Mouse (Mus musculus) stomach, postnatal 0 days (tissue): ENCODE results near the gene Eid1. TPM values are rescaled to one million over a fixed set of nuclear protein-coding genes. Genes with fewer than 3 reads are reported as not detected.

Experiments used
- ATAC-seq: fragments of 200-750 bp; cut with Nextera tagmentation; 2 replicates; pipeline ENCODE4 v1.8.0; 2017; ENCODE audit not compliant: low FRiP score, low TSS enrichment
- DNase-seq: peaks from one replicate; pipeline ENCODE4 v3.0.0-alpha.2; 2016; ENCODE audit warnings: low spot score
- H3K27ac ChIP-seq: fragments of 300-500 bp; sonication (generic); replicated peaks from 2 replicates; pipeline ENCODE4 v1.5.1; 2014; ENCODE audit warnings: mild to moderate bottlenecking, control low read depth
- H3K27me3 ChIP-seq: fragments of 300-500 bp; sonication (generic); 2 replicates; pipeline ENCODE4 v1.6.1; 2014; ENCODE audit warnings: low read length; ENCODE audit not compliant: control insufficient read depth, insufficient read depth
- H3K36me3 ChIP-seq: fragments of 300-500 bp; sonication (generic); 2 replicates; pipeline ENCODE4 v1.6.1; 2014; ENCODE audit warnings: low read length, mixed read lengths; ENCODE audit not compliant: control insufficient read depth, insufficient read depth
- H3K4me1 ChIP-seq: fragments of 300-500 bp; sonication (generic); replicated peaks from 2 replicates; pipeline ENCODE4 v1.6.1; 2014; ENCODE audit warnings: antibody characterized with exemption; ENCODE audit not compliant: control insufficient read depth, insufficient read depth
- H3K4me2 ChIP-seq: fragments of 300-500 bp; sonication (generic); replicated peaks from 2 replicates; pipeline ENCODE4 v1.6.1; 2014; ENCODE audit warnings: low read depth, mild to moderate bottlenecking, control low read depth, moderate library complexity
- H3K4me3 ChIP-seq: fragments of 300-500 bp; sonication (generic); 2 replicates; pipeline ENCODE4 v1.5.1; 2014; ENCODE audit warnings: low read depth, low read length, control low read depth
- H3K9ac ChIP-seq: fragments of 300-500 bp; sonication (generic); 2 replicates; pipeline ENCODE4 v1.6.1; 2014; ENCODE audit warnings: mild to moderate bottlenecking, low read length, control low read depth, mixed read lengths
- H3K9me3 ChIP-seq: fragments of 300-500 bp; sonication (generic); 2 replicates; pipeline ENCODE4 v1.6.1; 2016; ENCODE audit warnings: low read length; ENCODE audit not compliant: control insufficient read depth
- CTCF ChIP-seq: IDR thresholded peaks from 2 replicates; pipeline ENCODE4 v1.5.1; 2016; ENCODE audit warnings: antibody characterized with exemption, low read depth, mild to moderate bottlenecking, moderate library complexity
- EP300 ChIP-seq: optimal IDR thresholded peaks from 2 replicates; pipeline ENCODE3; 2016; ENCODE audit warnings: antibody characterized with exemption
- WGBS: fragments of 180-500 bp; shearing (Covaris S2); extraction: QIAGEN DNeasy Blood & Tissue Kit; methylation state at CpG from one replicate; pipeline ENCODE4 v1.1.7; 2014; 5-methylcytosine and 5-hydroxymethylcytosine counted together
- polyA plus RNA-seq: library from polyadenylated mRNA; unstranded; fragments of >200 nt; fragmentation: Nextera tagmentation; extraction: Ambion mirVana; gene quantifications from 2 replicates; pipeline ENCODE4 v1.2.1, GENCODE M21; 2015

Eid1 gene
- polyA plus RNA-seq, 1 experiment from 2014 or later = 97.9 TPM

DNA sequence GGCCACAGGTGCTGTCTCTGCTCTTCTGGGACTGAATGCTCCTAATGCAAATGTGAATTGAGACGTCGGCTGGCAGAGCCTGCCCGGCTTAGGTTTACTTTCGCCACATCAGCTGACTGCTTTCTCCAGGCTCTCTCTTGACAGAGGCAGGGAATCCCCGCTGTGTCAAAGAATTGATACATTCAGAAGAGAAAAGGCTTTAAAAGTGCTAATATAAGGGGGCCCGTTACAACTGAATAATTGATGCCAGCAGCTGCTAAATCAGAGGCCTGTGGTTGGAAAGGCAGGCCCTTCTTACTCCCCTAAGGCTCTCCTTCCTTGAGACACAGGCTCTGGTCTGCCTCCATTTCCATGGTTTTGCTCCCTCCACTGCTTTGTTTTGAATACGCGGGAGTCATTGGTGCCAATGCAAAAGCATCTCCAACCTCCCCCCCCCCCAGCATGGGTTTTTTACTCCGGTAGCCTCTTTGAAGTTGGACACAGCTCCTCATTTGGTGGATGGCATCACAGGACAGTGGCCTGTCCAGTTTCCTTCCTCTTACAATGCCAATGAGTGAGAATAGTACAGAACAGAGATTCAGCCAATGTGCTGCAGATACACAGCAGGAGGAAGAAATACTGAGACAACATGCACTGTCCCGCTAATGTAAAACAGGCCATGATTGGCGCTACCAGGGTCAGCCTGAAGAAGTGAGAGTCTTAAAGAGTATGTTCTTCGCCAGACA is 32.2 kb downstream of the Eid1 start:
- Histone ChIP-seq H3K27ac (no peak overlapping the region), H3K4me2 (no peak overlapping the region), H3K4me3 (no peak overlapping the region), H3K27me3 (no peaks in the 10 kb centered on the region), H3K9me3 (no peaks in the 10 kb centered on the region), H3K9ac (no peak overlapping the region), H3K4me1 (no peaks in the 10 kb centered on the region), H3K36me3 (no peaks in the 10 kb centered on the region)
- 70% methylated on average over 12 of the region's 12 CpGs for WGBS
- DNase-seq (no peak), ATAC-seq (no peak)
- TF ChIP-seq CTCF (no peak), EP300 (no peak)

GRCm38 (mm10) chr2:125706510-125706921 is 33.6 kb downstream of the Eid1 start:
- DNase-seq (no peak), ATAC-seq (no peak)
- no peaks in the 10 kb centered on the region for H3K27me3 ChIP-seq
- H3K36me3 ChIP-seq = no peaks in the 10 kb centered on the region
- TF ChIP-seq EP300 (no peak), CTCF (no peak)
- no peak overlapping the region for H3K27ac ChIP-seq
- no peaks in the 10 kb centered on the region for H3K9me3 ChIP-seq
- H3K4me3 ChIP-seq = no peak overlapping the region
- H3K4me2 ChIP-seq = no peak overlapping the region
- 56% methylated on average over 5 of the region's 5 CpGs for WGBS
- H3K9ac ChIP-seq = no peak overlapping the region
- H3K4me1 ChIP-seq = no peaks in the 10 kb centered on the region

DNA sequence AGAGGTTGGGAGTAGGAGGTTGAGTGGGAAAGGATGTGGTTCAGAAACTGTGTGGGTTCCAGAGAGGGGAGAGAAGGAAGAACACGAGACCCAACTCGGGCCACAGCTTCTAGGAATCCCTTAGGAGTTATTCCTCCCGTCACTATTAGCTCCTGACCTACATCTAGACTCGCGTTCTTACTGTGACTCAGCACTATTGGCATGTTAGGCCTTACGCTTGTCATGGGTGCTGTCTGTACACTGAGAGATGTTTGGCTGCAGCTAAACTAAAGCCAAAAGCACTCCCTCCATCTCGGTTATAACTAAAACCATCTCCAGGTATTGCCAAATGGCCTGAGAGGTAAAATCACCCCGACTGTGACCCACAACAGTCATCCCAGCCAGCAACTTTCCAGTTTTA is 43.7 kb downstream of the Eid1 start:
- no peak for DNase-seq
- H3K9ac ChIP-seq = no peak overlapping the region
- no peak for ATAC-seq
- no peak overlapping the region for H3K27ac ChIP-seq
- no peak for TF ChIP-seq EP300
- no peak for TF ChIP-seq CTCF
- H3K9me3 ChIP-seq = no peaks in the 10 kb centered on the region
- no peaks in the 10 kb centered on the region for H3K4me1 ChIP-seq
- no peaks in the 10 kb centered on the region for H3K27me3 ChIP-seq
- H3K4me3 ChIP-seq = no peak overlapping the region
- WGBS = 75% methylated on average over 8 of the region's 8 CpGs
- H3K4me2 ChIP-seq = no peak overlapping the region
- no peaks in the 10 kb centered on the region for H3K36me3 ChIP-seq

- DNase-seq (no peak), ATAC-seq (peak; percentile 18; the same call in 1 of the 2 replicates)
- 5% methylated on average over 18 of the region's 18 CpGs for WGBS
- no peak for TF ChIP-seq EP300
- TF ChIP-seq CTCF = no peak
- Histone ChIP-seq H3K9me3 (no peaks in the 10 kb centered on the region), H3K27me3 (no peaks in the 10 kb centered on the region), H3K4me2 (peak overlapping the region; percentile 86), H3K4me1 (peaks cover 3% of the 10 kb centered on the region; the same call in 1 of the 2 replicates), H3K27ac (no peak overlapping the region), H3K4me3 (peak overlapping the region; percentile 45), H3K36me3 (no peaks in the 10 kb centered on the region), H3K9ac (0 out of 2 replicates have a peak overlapping the region, but pooled peaks have one; percentile 4)
Observed at GRCm38 (mm10) chr2:125723086-125723407, 50.2 kb downstream of the Eid1 start.

DNA sequence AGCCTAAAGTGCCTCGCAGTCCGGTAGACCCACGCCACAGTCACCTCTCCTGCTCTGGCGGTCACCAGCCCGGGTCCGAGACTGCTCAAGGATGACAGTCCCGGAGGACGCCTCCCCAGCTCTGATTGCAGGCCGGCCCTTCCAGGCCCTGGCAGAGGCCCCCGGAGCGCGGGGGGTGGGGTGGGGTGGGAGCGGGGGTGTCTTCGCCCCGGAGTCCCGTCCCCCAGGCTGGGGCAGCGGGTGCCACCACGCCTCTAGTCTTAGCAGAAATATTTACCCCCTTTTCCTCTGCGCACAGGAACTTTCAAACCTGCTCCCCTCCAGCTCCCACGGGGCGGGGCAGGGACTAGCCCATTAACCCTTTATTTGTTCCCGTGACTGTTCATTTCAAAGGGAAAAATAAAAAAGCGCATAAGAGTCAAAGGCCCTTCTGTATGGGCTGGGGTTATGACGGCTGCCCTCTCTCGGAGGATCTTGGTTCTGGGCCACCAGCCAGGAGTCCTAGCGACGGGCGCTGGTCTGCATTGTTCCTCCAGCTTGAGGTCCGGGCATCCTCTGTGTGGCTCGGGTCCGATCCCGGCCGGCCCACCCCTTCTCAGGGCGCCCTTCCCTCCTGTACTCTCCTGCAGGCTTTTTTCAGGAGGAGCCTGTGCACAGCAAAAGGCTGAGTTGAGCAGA is 50.7 kb downstream of the Eid1 start:
- no peaks in the 10 kb centered on the region for H3K36me3 ChIP-seq
- peaks cover 3% of the 10 kb centered on the region; the same call in 1 of the 2 replicates for H3K4me1 ChIP-seq
- H3K27me3 ChIP-seq = no peaks in the 10 kb centered on the region
- peak overlapping the region; percentile 86 for H3K4me2 ChIP-seq
- peak overlapping the region; percentile 45 for H3K4me3 ChIP-seq
- H3K9ac ChIP-seq = 0 out of 2 replicates have a peak overlapping the region, but pooled peaks have one; percentile 4
- no peaks in the 10 kb centered on the region for H3K9me3 ChIP-seq
- TF ChIP-seq EP300 (no peak), CTCF (peak; percentile 42)
- DNase-seq = peak; percentile 62
- WGBS = under 1% methylated on average over 34 of the region's 34 CpGs
- H3K27ac ChIP-seq = no peak overlapping the region
- peak; percentile 78 for ATAC-seq

DNA sequence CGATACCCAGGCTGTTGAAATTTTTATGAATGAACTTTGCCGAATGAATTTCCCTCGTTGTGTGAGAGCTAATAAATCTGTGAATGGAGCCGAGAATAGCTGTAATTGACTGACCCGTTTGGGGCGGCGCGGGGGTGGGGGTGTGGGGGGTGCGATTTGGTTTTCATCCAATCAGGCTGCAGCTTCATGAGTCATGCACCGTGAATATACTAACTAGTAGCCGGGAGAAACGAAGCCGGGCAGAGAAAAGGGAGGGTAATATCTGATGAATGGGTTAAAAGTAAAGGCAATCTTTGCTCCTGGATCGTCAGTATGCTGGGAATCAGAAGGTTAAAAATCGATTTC is 51.2 kb downstream of the Eid1 start, which contains the start of gene Shc4:
Gene Shc4 (minus strand): TSS at position 63 of the 345 bp plus-strand sequence.
- ATAC-seq (peak; percentile 70), DNase-seq (peak; percentile 72)
- Histone ChIP-seq H3K4me2 (peak within 1 kb of the TSS; percentile 86), H3K4me1 (peaks cover 3% of the 10 kb centered on the region; the same call in 1 of the 2 replicates), H3K27me3 (no peaks in the 10 kb centered on the region), H3K9me3 (no peaks in the 10 kb centered on the region), H3K27ac (no peak within 1 kb of the TSS), H3K36me3 (no peaks in the 10 kb centered on the region), H3K9ac (0 out of 2 replicates have a peak within 1 kb of the TSS, but pooled peaks have one; percentile 4), H3K4me3 (peak within 1 kb of the TSS; percentile 45)
- TF ChIP-seq CTCF = no peak
- WGBS = under 1% methylated on average over 15 of the region's 15 CpGs

Other genes starting within 250 kb of the Eid1 start
- 0.31 and 0.33 TPM in 2 replicates for gene Gm9913, start 168.0 kb upstream of the Eid1 start, polyA plus RNA-seq
- 15.3 and 17.2 TPM in 2 replicates for gene Fbn1, start 165.1 kb upstream of the Eid1 start, polyA plus RNA-seq
- gene Cep152, start 48.0 kb upstream of the Eid1 start, polyA plus RNA-seq = 0.94 and 1.2 TPM in 2 replicates
- 1.0 and 1.1 TPM in 2 replicates for gene Shc4, start 51.1 kb downstream of the Eid1 start, polyA plus RNA-seq
- gene Secisbp2l, start 109.8 kb downstream of the Eid1 start, polyA plus RNA-seq = 8.7 and 9.5 TPM in 2 replicates
- gene Galk2, start 186.0 kb downstream of the Eid1 start, polyA plus RNA-seq = 30.8 and 33.5 TPM in 2 replicates
- gene Cops2, start 186.0 kb downstream of the Eid1 start, polyA plus RNA-seq = 36.2 and 36.8 TPM in 2 replicates